Mouse (Mus musculus): Measurements from ENCODE around the gene Gm49661.

The Gm49661 gene

GRCm38 (mm10) chr8:84984294-84985048 lies 15.2 kb upstream of the Gm49661 start:
- DNase-seq (ENCODE audit: extremely low spot score, low spot score): peak; percentile 22

GRCm38 (mm10) chr8:84982499-84983011 lies 13.3 kb upstream of the Gm49661 start:
- no peak for DNase-seq (ENCODE audit: extremely low spot score, low spot score)

GRCm38 (mm10) chr8:84981644-84982498 lies 12.6 kb upstream of the Gm49661 start:
- DNase-seq (ENCODE audit: extremely low spot score, low spot score): no peak

- DNase-seq (ENCODE audit: extremely low spot score, low spot score): no peak
These were observed 11.6 kb upstream of the Gm49661 start for GRCm38 (mm10) chr8:84980622-84981358.

GRCm38 (mm10) chr8:84979599-84980421 lies 10.6 kb upstream of the Gm49661 start:
- DNase-seq (ENCODE audit: extremely low spot score, low spot score): peak; percentile 88

GRCm38 (mm10) chr8:84978248-84978940 lies 9.2 kb upstream of the Gm49661 start, which contains the start of gene Junb:
TSS of gene Junb (minus strand) at chr8:84978718.
- peak; percentile 77 for DNase-seq (ENCODE audit: extremely low spot score, low spot score)

- DNase-seq (ENCODE audit: extremely low spot score, low spot score): peak; percentile 70
These were observed 8.4 kb upstream of the Gm49661 start for GRCm38 (mm10) chr8:84977435-84978247.

- no peak for DNase-seq (ENCODE audit: extremely low spot score, low spot score)
These were observed 7.7 kb upstream of the Gm49661 start for GRCm38 (mm10) chr8:84976763-84977434.

GRCm38 (mm10) chr8:84976031-84976762 lies 7.0 kb upstream of the Gm49661 start:
- DNase-seq (ENCODE audit: extremely low spot score, low spot score): peak; percentile 94

GRCm38 (mm10) chr8:84975434-84975833 lies 6.2 kb upstream of the Gm49661 start:
- DNase-seq (ENCODE audit: extremely low spot score, low spot score): peak; percentile 63

GRCm38 (mm10) chr8:84974543-84975142 lies 5.4 kb upstream of the Gm49661 start:
- DNase-seq (ENCODE audit: extremely low spot score, low spot score): no peak

GRCm38 (mm10) chr8:84973803-84974542 lies 4.7 kb upstream of the Gm49661 start:
- peak; percentile 41 for DNase-seq (ENCODE audit: extremely low spot score, low spot score)

GRCm38 (mm10) chr8:84973079-84973478 lies 3.8 kb upstream of the Gm49661 start:
- DNase-seq (ENCODE audit: extremely low spot score, low spot score): no peak

- no peak for DNase-seq (ENCODE audit: extremely low spot score, low spot score)
These were observed 1.7 kb upstream of the Gm49661 start for GRCm38 (mm10) chr8:84970913-84971312.

- DNase-seq (ENCODE audit: extremely low spot score, low spot score): no peak
These were observed 1.0 kb upstream of the Gm49661 start for GRCm38 (mm10) chr8:84970135-84970790.

- DNase-seq (ENCODE audit: extremely low spot score, low spot score): no peak
These were observed 583 bp downstream of the Gm49661 start for GRCm38 (mm10) chr8:84968650-84969049.
